ENCODE assay signal across 20 mouse cellular contexts in the genomic region with DNA sequence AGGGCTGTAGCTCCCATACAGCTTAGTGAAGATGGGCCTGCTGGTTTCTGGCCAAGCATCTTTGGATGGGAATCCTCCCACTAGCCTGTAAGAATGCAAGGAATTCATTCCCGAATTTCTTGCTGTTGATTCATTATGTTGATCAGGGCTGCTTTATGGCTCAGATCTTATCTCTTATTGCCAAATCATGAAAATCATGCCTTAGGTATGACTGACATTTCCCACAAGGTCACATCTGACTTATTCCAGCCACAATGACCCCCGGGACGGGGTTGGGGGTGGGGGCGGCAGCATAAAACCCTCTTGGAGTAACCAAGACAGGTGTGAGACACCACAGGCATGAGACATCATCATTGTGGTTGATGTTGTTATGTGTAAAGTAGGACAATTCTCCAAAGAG. TPM values are rescaled to one million over a fixed set of nuclear protein-coding genes. Genes with fewer than 3 reads are reported as not detected.
DNase-seq lines count a peak whose midpoint lies in the region; ATAC-seq and TF ChIP-seq lines count a peak whose summit lies in the region.
"Had no signal": no experiment of that assay in that cellular context is flagged by ENCODE, and none has a peak within 500 bp of the region (broad histone marks: within the 10 kb centered on the region; RNA-seq: fewer than 3 reads in every experiment).

No protein-coding gene starts in this region.

- POLR2A ChIA-PET in Patski (lab: Charles Lee), result no interaction called here

- H3K9ac ChIP-seq in forebrain, embryonic 14.5 days (ENCODE audit: low read length), result no peak overlapping the region
- H3K9ac ChIP-seq: embryonic facial prominence, embryonic 12.5 days; forebrain, embryonic 12.5 days; heart, embryonic 12.5 days; hindbrain, embryonic 15.5 days had no signal

- peak; percentile 84 for ATAC-seq in Patski
- no peak for ATAC-seq in forebrain, embryonic 14.5 days
- ATAC-seq: intestine, embryonic 16.5 days had no signal

- no peak overlapping the region for H3K4me3 ChIP-seq in forebrain, embryonic 14.5 days (ENCODE audit: low read depth, low read length)
- H3K4me3 ChIP-seq: embryonic facial prominence, embryonic 12.5 days; forebrain, embryonic 12.5 days; heart, embryonic 12.5 days; hindbrain, embryonic 10.5 days; hindbrain, embryonic 15.5 days had no signal

- WGBS in forebrain, embryonic 14.5 days, result 92% methylated on average over 4 of the region's 4 CpGs

- H3K9me3 ChIP-seq in forebrain, embryonic 14.5 days (replicated peaks; ENCODE audit: control insufficient read depth, low read length), result no peaks in the 10 kb centered on the region
- H3K9me3 ChIP-seq: embryonic facial prominence, embryonic 12.5 days; forebrain, embryonic 12.5 days; G1E; heart, embryonic 12.5 days; hindbrain, embryonic 10.5 days; hindbrain, embryonic 15.5 days had no signal

- CTCF ChIA-PET in Patski (lab: Charles Lee), result interaction anchor here (1.0 kb wide), 1 partner anchor 34 kb away, joined by 4 read pairs; the partner anchor contains the start of gene Atxn7l1

- H3K4me2 ChIP-seq in forebrain, embryonic 14.5 days (ENCODE audit: low read length), result no peak overlapping the region
- H3K4me2 ChIP-seq: embryonic facial prominence, embryonic 12.5 days; forebrain, embryonic 12.5 days; heart, embryonic 12.5 days; hindbrain, embryonic 15.5 days had no signal

- H3K4me1 ChIP-seq in forebrain, embryonic 14.5 days (ENCODE audit: control insufficient read depth, insufficient read depth, low read length), result peaks cover 4% of the 10 kb centered on the region

- no peaks in the 10 kb centered on the region for H3K36me3 ChIP-seq in forebrain, embryonic 14.5 days (ENCODE audit: control insufficient read depth, insufficient read depth, low read length)
- H3K36me3 ChIP-seq: embryonic facial prominence, embryonic 12.5 days; forebrain, embryonic 12.5 days; heart, embryonic 12.5 days; hindbrain, embryonic 10.5 days; hindbrain, embryonic 15.5 days had no signal

- intact Hi-C loops in left cerebral cortex, postnatal 36 days (cut with DNase I), result no loop called here

- H3K27ac ChIP-seq in forebrain, embryonic 14.5 days (ENCODE audit: low read depth, low read length), result no peak overlapping the region
- H3K27ac ChIP-seq: embryonic facial prominence, embryonic 12.5 days; forebrain, embryonic 12.5 days; hindbrain, embryonic 10.5 days; hindbrain, embryonic 15.5 days had no signal

- TF ChIP-seq CTCF in Patski (IDR thresholded peaks at IDR 0.05), result no peak

- no peaks in the 10 kb centered on the region for H3K27me3 ChIP-seq in Patski
- H3K27me3 ChIP-seq in forebrain, embryonic 14.5 days (replicated peaks; ENCODE audit: control insufficient read depth, insufficient read depth, low read length), result no peaks in the 10 kb centered on the region
- H3K27me3 ChIP-seq: embryonic facial prominence, embryonic 12.5 days; heart, embryonic 12.5 days; hindbrain, embryonic 15.5 days had no signal

- in situ Hi-C loops in Patski (cut with MboI; ENCODE audit: low pct_unique_long_range_greater_than_20kb), result no loop called here

- peak; percentile 47 for DNase-seq in kidney, postnatal 10 days
- no peak for DNase-seq in kidney, adult 18-20 months
- DNase-seq in 3T3-L1 (ENCODE audit: low read depth, low spot score) (peak; percentile 81), Patski (ENCODE audit: low read depth, low spot score) (peak; percentile 60)
- DNase-seq in CD4-positive helper T cell, adult 2 months (ENCODE audit: low read depth, low spot score), result peak; percentile 37
- DNase-seq in retina, postnatal 1 day, result no peak
- no peak for DNase-seq in left cerebral cortex, postnatal 36 days (ENCODE audit: low spot score in 2 of 2)
- DNase-seq in forebrain, embryonic 14.5 days (ENCODE audit: low spot score), result no peak
- DNase-seq: adrenal gland, adult 8-10 months; cerebellum, adult 11-12 months; cerebellum, adult 9-10 months; cerebellum, postnatal 25 days; gastrocnemius, postnatal 10 days had no signal

RNA-seq across cellular contexts. Expression of gene Atxn7l1, which starts 34.4 kb away (rescaled TPM):
- polyA plus RNA-seq in Patski (2021), result 42.0 TPM
- total RNA-seq in left cerebral cortex, postnatal 36 days (2021), result 10 to 100 TPM; 49.8 to 67.5 TPM
- polyA plus RNA-seq in forebrain, embryonic 14.5 days (2014; fragmentation: Nextera tagmentation; extraction: Ambion mirVana), result 18.1 and 20.0 TPM in 2 replicates

Comparison
In these comparisons a context has a peak if more than half of its experiments do, and no peak if none do; other contexts are left out.
1. DNase-seq: peak in kidney, postnatal 10 days (single experiment), 3T3-L1 (single experiment), CD4-positive helper T cell, adult 2 months (single experiment) and Patski (single experiment); none in kidney, adult 18-20 months (single experiment), retina, postnatal 1 day (single experiment), left cerebral cortex, postnatal 36 days (0 of 2) and forebrain, embryonic 14.5 days (single experiment).